Mouse (Mus musculus) forebrain, embryonic 14.5 days (tissue): ENCODE results near the gene Dtnb. TPM values are rescaled to one million over a fixed set of nuclear protein-coding genes. Genes with fewer than 3 reads are reported as not detected.

Source experiments
- ATAC-seq: fragments of 200-750 bp; cut with Nextera tagmentation; 2 replicates; pipeline ENCODE4 v1.8.0; 2017; ENCODE audit warnings: mild to moderate bottlenecking, moderate library complexity
- DNase-seq: peaks from one replicate; pipeline ENCODE4 v3.0.0-alpha.2; 2015; ENCODE audit warnings: low spot score
- H3K27ac ChIP-seq: fragments of 300-500 bp; sonication (generic); 2 replicates; pipeline ENCODE4 v1.5.1; 2014; ENCODE audit warnings: low read depth, mild to moderate bottlenecking, control low read depth, low read length, moderate library complexity
- H3K27me3 ChIP-seq: fragments of 300-500 bp; sonication (generic); replicated peaks from 2 replicates; pipeline ENCODE4 v1.6.1; 2014; ENCODE audit warnings: low read length, control low read depth, mixed read lengths; ENCODE audit not compliant: control insufficient read depth, insufficient read depth
- H3K36me3 ChIP-seq: fragments of 300-500 bp; sonication (generic); 2 replicates; pipeline ENCODE4 v1.6.1; 2014; ENCODE audit warnings: low read length, control low read depth; ENCODE audit not compliant: control insufficient read depth, insufficient read depth
- H3K4me1 ChIP-seq: fragments of 300-500 bp; sonication (generic); 2 replicates; pipeline ENCODE4 v1.6.1; 2014; ENCODE audit warnings: antibody characterized with exemption, low read length, control low read depth; ENCODE audit not compliant: control insufficient read depth, insufficient read depth
- H3K4me2 ChIP-seq: fragments of 300-500 bp; sonication (generic); 2 replicates; pipeline ENCODE4 v1.6.1; 2014; ENCODE audit warnings: mild to moderate bottlenecking, control low read depth, low read length
- H3K4me3 ChIP-seq: fragments of 300-500 bp; sonication (generic); 2 replicates; pipeline ENCODE4 v1.5.1; 2014; ENCODE audit warnings: low read depth, low read length, control low read depth
- H3K9ac ChIP-seq: fragments of 300-500 bp; sonication (generic); 2 replicates; pipeline ENCODE4 v1.6.1; 2014; ENCODE audit warnings: mild to moderate bottlenecking, low read length, control low read depth, moderate library complexity
- H3K9me3 ChIP-seq: fragments of 300-500 bp; sonication (generic); replicated peaks from 2 replicates; pipeline ENCODE4 v1.6.1; 2016; ENCODE audit warnings: low read length, control low read depth, mixed read lengths; ENCODE audit not compliant: control insufficient read depth
- WGBS: fragments of 180-500 bp; shearing (Covaris S2); extraction: QIAGEN DNeasy Blood & Tissue Kit; methylation state at CpG from one replicate; pipeline ENCODE4 v1.1.7; 2014; 5-methylcytosine and 5-hydroxymethylcytosine counted together
- polyA plus RNA-seq: library from polyadenylated mRNA; unstranded; fragments of >200 nt; fragmentation: Nextera tagmentation; extraction: Ambion mirVana; gene quantifications from 2 replicates; pipeline ENCODE4 v1.2.1, GENCODE M21; 2014

The Dtnb gene
- polyA plus RNA-seq, 1 experiment from 2014 or later: 27.3 TPM

GRCm38 (mm10) chr12:3799551-3799950 lies 227.4 kb downstream of the Dtnb start:
- DNase-seq: no peak
- ATAC-seq: no peak
- H3K9me3 ChIP-seq: no peaks in the 10 kb centered on the region
- no peak overlapping the region for H3K4me3 ChIP-seq
- no peak overlapping the region for H3K4me2 ChIP-seq
- no peaks in the 10 kb centered on the region for H3K4me1 ChIP-seq
- no peak overlapping the region for H3K27ac ChIP-seq
- H3K27me3 ChIP-seq: no peaks in the 10 kb centered on the region
- 88% methylated on average over 1 of the region's 1 CpGs for WGBS
- H3K36me3 ChIP-seq: no peaks in the 10 kb centered on the region
- H3K9ac ChIP-seq: no peak overlapping the region

- Histone ChIP-seq H3K9ac (peak within 1 kb of the TSS; percentile 85), H3K27ac (peak within 1 kb of the TSS; percentile 87), H3K36me3 (no peaks in the 10 kb centered on the region), H3K4me3 (peak within 1 kb of the TSS; percentile 84), H3K27me3 (no peaks in the 10 kb centered on the region), H3K4me1 (peaks cover 19% of the 10 kb centered on the region; the same call in 1 of the 2 replicates), H3K4me2 (peak within 1 kb of the TSS; percentile 75), H3K9me3 (no peaks in the 10 kb centered on the region)
- no peak for DNase-seq
- WGBS: 22% methylated on average over 4 of the region's 4 CpGs
- peak; percentile 9; the same call in 1 of the 2 replicates for ATAC-seq
Measured at GRCm38 (mm10) chr12:3805852-3806251, 233.7 kb downstream of the Dtnb start, which contains the start of gene Dnmt3a. Dnmt3a (plus strand) TSS chr12:3806007.

GRCm38 (mm10) chr12:3806271-3806684 lies 234.1 kb downstream of the Dtnb start:
- H3K36me3 ChIP-seq: no peaks in the 10 kb centered on the region
- H3K9me3 ChIP-seq: no peaks in the 10 kb centered on the region
- peak overlapping the region; percentile 85 for H3K9ac ChIP-seq
- H3K4me1 ChIP-seq: peaks cover 19% of the 10 kb centered on the region; the same call in 1 of the 2 replicates
- ATAC-seq (peak; percentile 77), DNase-seq (peak; percentile 77)
- peak overlapping the region; percentile 87 for H3K27ac ChIP-seq
- H3K4me2 ChIP-seq: peak overlapping the region; percentile 75
- H3K4me3 ChIP-seq: peak overlapping the region; percentile 84
- no peaks in the 10 kb centered on the region for H3K27me3 ChIP-seq
- under 1% methylated on average over 39 of the region's 41 CpGs for WGBS

DNA sequence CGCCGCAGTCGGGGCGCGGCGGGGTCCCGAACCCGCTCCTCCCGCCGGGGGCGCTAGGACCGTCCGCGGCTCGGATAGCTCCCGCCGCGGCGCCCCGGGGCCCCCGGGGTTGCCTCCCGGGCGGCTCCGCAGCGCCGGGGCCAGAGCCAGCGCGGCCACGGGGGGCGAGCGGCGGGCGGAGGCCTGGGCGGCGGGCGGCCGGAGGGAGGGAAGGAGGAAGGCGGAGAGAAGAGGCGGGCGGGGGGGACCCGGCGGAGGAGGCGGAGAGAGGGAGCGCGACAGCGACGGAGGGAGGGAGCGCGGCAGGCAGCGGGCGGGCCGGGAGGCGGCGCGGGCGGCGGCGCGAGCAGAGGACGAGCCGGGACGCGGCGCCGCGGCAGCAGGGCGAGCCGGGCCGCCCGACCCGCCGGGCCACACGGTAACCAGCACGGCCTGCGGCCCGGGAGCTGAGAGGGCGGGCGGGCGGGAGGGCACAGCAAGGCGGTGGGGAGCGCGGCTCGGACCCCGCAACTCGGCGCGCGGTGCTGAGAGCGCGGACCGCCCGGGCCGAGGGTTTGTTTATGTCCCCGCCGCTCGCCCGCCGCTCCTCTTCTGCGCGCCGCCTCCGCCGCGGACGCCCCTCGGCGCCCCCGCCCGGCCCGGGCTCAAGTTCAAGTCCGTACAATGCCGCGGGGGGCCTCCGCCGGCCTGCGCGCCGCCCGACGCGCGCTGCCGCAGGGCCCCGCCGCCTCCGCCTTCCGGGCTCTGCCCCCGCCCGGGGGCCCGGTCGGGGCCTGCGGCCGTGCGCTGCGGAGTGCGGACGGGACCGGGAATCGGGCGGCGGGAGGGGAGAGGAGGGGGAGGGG lies 234.7 kb downstream of the Dtnb start:
- H3K4me1 ChIP-seq: peaks cover 21% of the 10 kb centered on the region; the same call in 1 of the 2 replicates
- H3K4me2 ChIP-seq: peak overlapping the region; percentile 75
- H3K4me3 ChIP-seq: peak overlapping the region; percentile 84
- peak; percentile 56 for ATAC-seq
- DNase-seq: peak; percentile 73
- peak overlapping the region; percentile 85 for H3K9ac ChIP-seq
- no peaks in the 10 kb centered on the region for H3K27me3 ChIP-seq
- no peaks in the 10 kb centered on the region for H3K36me3 ChIP-seq
- peak overlapping the region; percentile 87 for H3K27ac ChIP-seq
- 0% methylated on average over 26 of the region's 141 CpGs for WGBS
- H3K9me3 ChIP-seq: no peaks in the 10 kb centered on the region

- peak; percentile 54 for ATAC-seq
- peak overlapping the region; percentile 85 for H3K9ac ChIP-seq
- H3K27ac ChIP-seq: peak overlapping the region; percentile 87
- H3K27me3 ChIP-seq: no peaks in the 10 kb centered on the region
- H3K4me1 ChIP-seq: peaks cover 24% of the 10 kb centered on the region; the same call in 1 of the 2 replicates
- H3K4me3 ChIP-seq: peak overlapping the region; percentile 84
- H3K4me2 ChIP-seq: peak overlapping the region; percentile 75
- H3K36me3 ChIP-seq: no peaks in the 10 kb centered on the region
- peak; percentile 59 for DNase-seq
- H3K9me3 ChIP-seq: no peaks in the 10 kb centered on the region
- under 1% methylated on average over 39 of the region's 105 CpGs for WGBS
Measured at GRCm38 (mm10) chr12:3807548-3808395, 235.6 kb downstream of the Dtnb start.

DNA sequence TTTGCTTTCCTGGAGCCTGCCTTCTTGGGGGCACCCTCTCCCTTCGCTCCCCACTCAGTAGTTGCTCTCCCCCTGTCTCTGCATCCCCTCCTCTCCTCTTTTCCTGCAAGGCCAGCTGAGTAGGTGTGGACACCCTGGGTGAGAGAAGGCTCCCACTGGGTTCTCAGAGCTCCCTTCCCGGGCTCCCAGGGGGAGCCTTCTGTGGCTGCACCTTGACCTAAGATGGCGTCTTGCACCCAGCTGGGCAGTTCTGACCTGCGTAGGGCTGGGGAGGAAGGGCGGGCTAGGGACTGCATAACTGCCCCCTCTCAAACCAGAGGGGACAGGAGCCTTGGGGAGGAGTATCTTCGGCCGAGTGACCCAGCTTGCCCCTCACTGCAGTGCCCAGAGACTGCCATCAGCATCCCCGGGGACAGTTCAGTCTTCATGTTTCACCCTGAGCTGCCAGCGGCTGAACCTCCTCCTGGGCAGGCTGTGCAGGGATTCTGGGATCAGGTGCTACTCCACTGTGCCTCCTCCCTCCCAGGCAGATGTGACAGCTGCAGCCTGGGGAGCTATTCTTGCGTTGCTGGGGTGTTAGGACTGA lies 236.3 kb downstream of the Dtnb start:
- peak overlapping the region; percentile 87; the same call in 1 of the 2 replicates for H3K27ac ChIP-seq
- H3K4me2 ChIP-seq: peak overlapping the region; percentile 75
- 3% methylated on average over 10 of the region's 10 CpGs for WGBS
- H3K4me1 ChIP-seq: peaks cover 24% of the 10 kb centered on the region; the same call in 1 of the 2 replicates
- no peak; the same call in 1 of the 2 replicates for ATAC-seq
- peak overlapping the region; percentile 85 for H3K9ac ChIP-seq
- H3K27me3 ChIP-seq: no peaks in the 10 kb centered on the region
- peak overlapping the region; percentile 84 for H3K4me3 ChIP-seq
- H3K36me3 ChIP-seq: no peaks in the 10 kb centered on the region
- H3K9me3 ChIP-seq: no peaks in the 10 kb centered on the region
- no peak for DNase-seq

DNA sequence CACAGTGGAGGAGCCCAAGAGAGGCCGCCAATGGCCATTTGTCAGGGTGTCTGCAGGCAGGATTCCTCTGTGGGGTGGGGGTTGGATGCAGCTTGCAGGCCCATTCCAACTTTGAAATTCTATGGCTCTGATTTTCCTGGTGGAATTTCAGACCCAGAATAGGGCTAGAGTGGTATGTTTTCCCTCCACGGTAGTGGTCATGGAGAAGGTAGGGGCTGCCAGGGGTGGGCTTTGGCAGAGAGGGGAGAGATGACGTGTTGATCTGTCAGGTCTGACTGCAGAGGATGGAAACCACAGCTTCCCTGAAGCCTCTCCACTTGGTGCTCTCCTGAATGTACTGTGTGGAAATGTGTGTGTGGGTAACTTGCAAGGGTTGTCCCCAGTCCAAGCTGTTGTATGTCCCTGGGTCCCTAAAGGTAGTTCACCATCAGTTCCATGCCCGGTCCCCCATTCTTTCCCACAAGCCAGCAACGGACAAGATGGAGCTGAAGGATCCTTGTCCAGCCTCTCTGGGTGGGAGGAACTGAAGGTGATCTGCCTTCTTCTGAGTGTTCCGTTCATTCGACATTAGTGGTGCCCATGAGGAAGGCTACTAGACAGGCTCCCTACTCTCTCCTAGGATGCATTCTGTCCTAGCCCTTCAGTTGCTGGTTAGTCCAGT lies 237.5 kb downstream of the Dtnb start:
- Histone ChIP-seq H3K36me3 (no peaks in the 10 kb centered on the region), H3K27ac (no peak overlapping the region), H3K27me3 (no peaks in the 10 kb centered on the region), H3K4me3 (no peak overlapping the region), H3K4me1 (peaks cover 24% of the 10 kb centered on the region; the same call in 1 of the 2 replicates), H3K9ac (no peak overlapping the region), H3K9me3 (no peaks in the 10 kb centered on the region), H3K4me2 (no peak overlapping the region)
- ATAC-seq: no peak
- no peak for DNase-seq
- 75% methylated on average over 7 of the region's 7 CpGs for WGBS

DNA sequence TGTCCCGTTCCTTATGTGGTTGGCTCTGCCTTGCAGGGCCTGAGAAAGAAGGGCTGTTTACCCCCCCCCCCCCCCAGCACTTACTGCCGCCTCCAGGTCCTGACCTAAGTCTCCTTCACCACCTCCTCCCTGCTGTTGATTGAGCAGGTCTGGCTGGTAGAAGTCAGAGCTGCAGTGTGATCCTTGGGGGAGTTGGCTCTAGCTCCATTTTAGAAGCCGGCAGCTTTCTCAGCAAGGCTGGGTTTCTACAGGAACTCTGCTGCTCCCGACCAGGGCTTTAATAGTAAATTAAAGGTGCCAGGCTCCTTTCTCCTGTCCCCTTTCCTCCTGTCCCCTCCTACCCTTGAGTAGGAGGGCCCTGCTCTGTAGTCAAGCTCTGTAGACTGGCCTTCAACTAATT lies 238.3 kb downstream of the Dtnb start:
- WGBS: 41% methylated on average over 4 of the region's 4 CpGs
- peaks cover 24% of the 10 kb centered on the region; the same call in 1 of the 2 replicates for H3K4me1 ChIP-seq
- H3K27ac ChIP-seq: no peak overlapping the region

More for the DNA sequence above, 238.3 kb downstream of the Dtnb start:
- Histone ChIP-seq H3K27me3 (no peaks in the 10 kb centered on the region), H3K4me2 (no peak overlapping the region), H3K9me3 (no peaks in the 10 kb centered on the region), H3K4me3 (no peak overlapping the region), H3K36me3 (no peaks in the 10 kb centered on the region), H3K9ac (no peak overlapping the region)
- ATAC-seq: no peak
- no peak for DNase-seq
